Mouse (Mus musculus): Measurements from ENCODE around the gene Utp15.

Gene Utp15

GRCm38 (mm10) chr13:98262636-98263457 is at the start of gene Utp15, which contains the start of gene Ankra2:
Utp15 (minus strand) TSS chr13:98263041.
Ankra2 (plus strand) TSS chr13:98263074.
- DNase-seq (ENCODE audit: low read depth, low spot score), result peak; percentile 99

GRCm38 (mm10) chr13:98311597-98311996 is 48.8 kb upstream of the Utp15 start:
- DNase-seq (ENCODE audit: low read depth, low spot score), result no peak

GRCm38 (mm10) chr13:98308724-98309123 is 45.9 kb upstream of the Utp15 start:
- DNase-seq (ENCODE audit: low read depth, low spot score), result no peak

GRCm38 (mm10) chr13:98308004-98308403 is 45.2 kb upstream of the Utp15 start:
- DNase-seq (ENCODE audit: low read depth, low spot score), result peak; percentile 22

- DNase-seq (ENCODE audit: low read depth, low spot score), result peak; percentile 53
Observed at GRCm38 (mm10) chr13:98306852-98307475, 44.1 kb upstream of the Utp15 start.

- peak; percentile 21 for DNase-seq (ENCODE audit: low read depth, low spot score)
Observed at GRCm38 (mm10) chr13:98306393-98306792, 43.6 kb upstream of the Utp15 start.

- DNase-seq (ENCODE audit: low read depth, low spot score), result no peak
Observed at GRCm38 (mm10) chr13:98305257-98305656, 42.4 kb upstream of the Utp15 start.

- peak; percentile 92 for DNase-seq (ENCODE audit: low read depth, low spot score)
Observed at GRCm38 (mm10) chr13:98298833-98299758, 36.3 kb upstream of the Utp15 start.

GRCm38 (mm10) chr13:98297883-98298482 is 35.1 kb upstream of the Utp15 start:
- DNase-seq (ENCODE audit: low read depth, low spot score), result no peak

- peak; percentile 26 for DNase-seq (ENCODE audit: low read depth, low spot score)
Observed at GRCm38 (mm10) chr13:98296072-98296471, 33.2 kb upstream of the Utp15 start.

- no peak for DNase-seq (ENCODE audit: low read depth, low spot score)
Observed at GRCm38 (mm10) chr13:98291712-98292111, 28.9 kb upstream of the Utp15 start.

GRCm38 (mm10) chr13:98290719-98291118 is 27.9 kb upstream of the Utp15 start:
- DNase-seq (ENCODE audit: low read depth, low spot score), result no peak

- DNase-seq (ENCODE audit: low read depth, low spot score), result no peak
Observed at GRCm38 (mm10) chr13:98280990-98281650, 18.3 kb upstream of the Utp15 start.

- DNase-seq (ENCODE audit: low read depth, low spot score), result no peak
Observed at GRCm38 (mm10) chr13:98279686-98280085, 16.8 kb upstream of the Utp15 start, which contains the start of gene Gm21976. Gm21976 (plus strand) TSS chr13:98279887.

GRCm38 (mm10) chr13:98277501-98277900 is 14.7 kb upstream of the Utp15 start:
- DNase-seq (ENCODE audit: low read depth, low spot score), result no peak

GRCm38 (mm10) chr13:98276253-98276652 is 13.4 kb upstream of the Utp15 start:
- DNase-seq (ENCODE audit: low read depth, low spot score), result no peak

GRCm38 (mm10) chr13:98275646-98276045 is 12.8 kb upstream of the Utp15 start:
- DNase-seq (ENCODE audit: low read depth, low spot score), result no peak

GRCm38 (mm10) chr13:98274023-98274422 is 11.2 kb upstream of the Utp15 start:
- no peak for DNase-seq (ENCODE audit: low read depth, low spot score)

GRCm38 (mm10) chr13:98264111-98264510 is 1.3 kb upstream of the Utp15 start:
- DNase-seq (ENCODE audit: low read depth, low spot score), result no peak

- DNase-seq (ENCODE audit: low read depth, low spot score), result no peak
Observed at GRCm38 (mm10) chr13:98263458-98263987, 682 bp upstream of the Utp15 start.

- peak; percentile 92 for DNase-seq (ENCODE audit: low read depth, low spot score)
Observed at GRCm38 (mm10) chr13:98254921-98255320, 7.9 kb downstream of the Utp15 start.
